Comparison of ENCODE assay signal across 15 mouse cellular contexts in genomic region chr11:105388636-105389035, GRCm38 (mm10).
DNase-seq lines count a peak whose midpoint lies in the region; ATAC-seq lines count a peak whose summit lies in the region.
"Had no signal": no experiment of that assay in that cellular context is flagged by ENCODE, and none has a peak within 500 bp of the region (broad histone marks: within the 10 kb centered on the region; RNA-seq: fewer than 3 reads in every experiment).

No protein-coding gene starts in this region.

- no peaks in the 10 kb centered on the region for H3K4me1 ChIP-seq in hindbrain, embryonic 11.5 days (replicated peaks; ENCODE audit: control insufficient read depth, insufficient read depth, low read length)
- peaks cover 3% of the 10 kb centered on the region; the same call in 1 of the 2 replicates for H3K4me1 ChIP-seq in hindbrain, embryonic 16.5 days (ENCODE audit: control insufficient read depth, insufficient read depth, low read depth, low read length)
- H3K4me1 ChIP-seq in midbrain, embryonic 14.5 days (ENCODE audit: control insufficient read depth, insufficient read depth, low read length), result no peaks in the 10 kb centered on the region
- H3K4me1 ChIP-seq in midbrain, embryonic 10.5 days, result peaks cover 24% of the 10 kb centered on the region
- H3K4me1 ChIP-seq: stomach, embryonic 15.5 days had no signal

- WGBS in hindbrain, embryonic 11.5 days, result 49% methylated on average over 2 of the region's 2 CpGs
- 37% methylated on average over 2 of the region's 2 CpGs for WGBS in hindbrain, embryonic 16.5 days
- 28% methylated on average over 2 of the region's 2 CpGs for WGBS in midbrain, embryonic 14.5 days
- WGBS in midbrain, embryonic 10.5 days, result 64% methylated on average over 2 of the region's 2 CpGs

- H3K36me3 ChIP-seq in hindbrain, embryonic 11.5 days (ENCODE audit: control insufficient read depth, insufficient read depth, low read length), result no peaks in the 10 kb centered on the region
- H3K36me3 ChIP-seq in hindbrain, embryonic 16.5 days (ENCODE audit: control insufficient read depth, insufficient read depth, low read length), result no peaks in the 10 kb centered on the region
- no peaks in the 10 kb centered on the region for H3K36me3 ChIP-seq in midbrain, embryonic 14.5 days (ENCODE audit: control insufficient read depth, insufficient read depth, low read length)
- H3K36me3 ChIP-seq in midbrain, embryonic 10.5 days, result no peaks in the 10 kb centered on the region
- H3K36me3 ChIP-seq: embryonic facial prominence, embryonic 13.5 days; stomach, embryonic 15.5 days had no signal

- H3K4me2 ChIP-seq in hindbrain, embryonic 11.5 days (replicated peaks; ENCODE audit: low read depth, low read length), result no peak overlapping the region
- H3K4me2 ChIP-seq in hindbrain, embryonic 16.5 days (ENCODE audit: low read length), result no peak overlapping the region
- no peak overlapping the region for H3K4me2 ChIP-seq in midbrain, embryonic 14.5 days (ENCODE audit: low read length)
- H3K4me2 ChIP-seq: embryonic facial prominence, embryonic 13.5 days; stomach, embryonic 15.5 days had no signal

- H3K27me3 ChIP-seq in hindbrain, embryonic 11.5 days (ENCODE audit: control insufficient read depth, insufficient read depth, low read length), result no peaks in the 10 kb centered on the region
- H3K27me3 ChIP-seq in hindbrain, embryonic 16.5 days (replicated peaks; ENCODE audit: control insufficient read depth, insufficient read depth, low read length), result no peaks in the 10 kb centered on the region
- H3K27me3 ChIP-seq in midbrain, embryonic 14.5 days (ENCODE audit: control insufficient read depth, insufficient read depth, low read length), result no peaks in the 10 kb centered on the region
- no peaks in the 10 kb centered on the region for H3K27me3 ChIP-seq in midbrain, embryonic 10.5 days (ENCODE audit: low read depth, poor library complexity, severe bottlenecking)
- H3K27me3 ChIP-seq: CH12.LX; embryonic facial prominence, embryonic 13.5 days; stomach, embryonic 15.5 days had no signal

- no peak for ATAC-seq in hindbrain, embryonic 11.5 days (ENCODE audit: low FRiP score)
- ATAC-seq in hindbrain, embryonic 16.5 days, result no peak
- ATAC-seq in midbrain, embryonic 14.5 days (ENCODE audit: low FRiP score, low TSS enrichment), result no peak
- ATAC-seq: intestine, embryonic 16.5 days had no signal

- no peak overlapping the region for H3K27ac ChIP-seq in hindbrain, embryonic 11.5 days (ENCODE audit: low read depth, low read length)
- H3K27ac ChIP-seq in hindbrain, embryonic 16.5 days (ENCODE audit: low read depth, low read length), result no peak overlapping the region
- H3K27ac ChIP-seq in midbrain, embryonic 14.5 days (replicated peaks; ENCODE audit: low read depth, low read length), result no peak overlapping the region
- no peak overlapping the region for H3K27ac ChIP-seq in midbrain, embryonic 10.5 days (replicated peaks)
- H3K27ac ChIP-seq: embryonic facial prominence, embryonic 13.5 days; stomach, embryonic 15.5 days had no signal

- H3K9me3 ChIP-seq in hindbrain, embryonic 11.5 days (ENCODE audit: control insufficient read depth, low read length), result no peaks in the 10 kb centered on the region
- no peaks in the 10 kb centered on the region for H3K9me3 ChIP-seq in hindbrain, embryonic 16.5 days (ENCODE audit: control insufficient read depth, low read length)
- H3K9me3 ChIP-seq in midbrain, embryonic 14.5 days (ENCODE audit: control insufficient read depth, low read length), result no peaks in the 10 kb centered on the region
- peaks cover 7% of the 10 kb centered on the region for H3K9me3 ChIP-seq in midbrain, embryonic 10.5 days (replicated peaks)
- H3K9me3 ChIP-seq: stomach, embryonic 15.5 days had no signal

- DNase-seq in hindbrain, embryonic 11.5 days (ENCODE audit: low spot score), result peak; percentile 26
- peak; percentile 60 for DNase-seq in midbrain, embryonic 14.5 days
- DNase-seq in midbrain, embryonic 10.5 days (ENCODE audit: low spot score), result no peak
- DNase-seq in hindlimb bud, embryonic 11.5 days (ENCODE audit: extremely low spot score, low read depth, low spot score), result peak; percentile 30
- peak; percentile 25 for DNase-seq in right cerebral cortex, postnatal 25 days
- no peak for DNase-seq in cerebellum, postnatal 4 days (ENCODE audit: low spot score in 2 of 2)
- DNase-seq: gastrocnemius, postnatal 10 days; liver; lung, postnatal 36 days had no signal

- no peak overlapping the region for H3K4me3 ChIP-seq in hindbrain, embryonic 11.5 days (ENCODE audit: low read depth, low read length)
- no peak overlapping the region for H3K4me3 ChIP-seq in hindbrain, embryonic 16.5 days (ENCODE audit: low read length)
- H3K4me3 ChIP-seq in midbrain, embryonic 14.5 days (replicated peaks; ENCODE audit: low read depth, low read length), result no peak overlapping the region
- H3K4me3 ChIP-seq in midbrain, embryonic 10.5 days, result no peak overlapping the region
- H3K4me3 ChIP-seq: embryonic facial prominence, embryonic 13.5 days; myocyte; stomach, embryonic 15.5 days had no signal

- no peak overlapping the region for H3K9ac ChIP-seq in hindbrain, embryonic 11.5 days (ENCODE audit: low read depth, low read length)
- no peak overlapping the region for H3K9ac ChIP-seq in hindbrain, embryonic 16.5 days (ENCODE audit: low read depth, low read length)
- no peak overlapping the region for H3K9ac ChIP-seq in midbrain, embryonic 14.5 days (replicated peaks; ENCODE audit: low read length)
- H3K9ac ChIP-seq: embryonic facial prominence, embryonic 13.5 days; stomach, embryonic 15.5 days had no signal

Comparison
In these comparisons a context has a peak if more than half of its experiments do, and no peak if none do; other contexts are left out.
1. DNase-seq: peak in hindbrain, embryonic 11.5 days (single experiment), midbrain, embryonic 14.5 days (single experiment), hindlimb bud, embryonic 11.5 days (single experiment) and right cerebral cortex, postnatal 25 days (single experiment); none in midbrain, embryonic 10.5 days (single experiment) and cerebellum, postnatal 4 days (0 of 2).